Mouse (Mus musculus): ENCODE data around the gene Gm42906.
A peak's percentile ranks its signal among the peaks of the same experiment; 100 is the strongest.

Gm42906 gene

GRCm38 (mm10) chr5:151020031-151020820 lies 407.7 kb downstream of the Gm42906 start:
- DNase-seq, result peak; percentile 86

- no peak for DNase-seq
These were observed 409.0 kb downstream of the Gm42906 start for GRCm38 (mm10) chr5:151018959-151019358.

DNA sequence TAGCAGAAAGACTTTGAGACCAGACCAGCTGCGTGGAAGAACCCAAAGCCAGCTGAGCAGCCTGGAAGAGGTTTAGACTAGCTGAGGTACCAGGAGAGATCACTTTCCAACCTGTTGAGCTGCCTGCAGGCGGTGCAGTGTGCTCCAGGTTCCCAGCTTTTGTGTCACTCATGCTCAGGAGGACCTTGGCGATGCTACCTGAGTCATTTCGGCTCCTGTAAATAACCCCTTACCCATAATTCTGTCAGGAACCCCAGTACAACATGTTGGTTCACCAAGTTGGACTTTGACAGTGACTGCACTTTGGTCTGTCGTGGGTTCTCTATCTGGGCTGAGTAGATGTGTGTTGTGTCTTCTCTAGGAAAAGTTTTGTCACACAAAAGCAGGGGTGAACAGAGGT lies 409.5 kb downstream of the Gm42906 start:
- peak; percentile 64 for DNase-seq
